Mouse (Mus musculus) cerebellum, adult 2 months (tissue): Measurements from ENCODE around the gene Olfr889.

Source experiments
- CTCF ChIP-seq: fragments of 200-500 bp; IDR thresholded peaks from 2 replicates; pipeline ENCODE4 v1.5.1; 2011; ENCODE audit warnings: low read depth, mild to moderate bottlenecking, control low read depth, low read length, moderate library complexity, borderline replicate concordance; ENCODE audit not compliant: insufficient read depth
- POLR2A ChIP-seq: fragments of 200-500 bp; IDR thresholded peaks from 2 replicates; pipeline ENCODE4 v1.6.1; 2011; ENCODE audit warnings: low read length, control low read depth, borderline replicate concordance; ENCODE audit not compliant: insufficient read depth

DNA sequence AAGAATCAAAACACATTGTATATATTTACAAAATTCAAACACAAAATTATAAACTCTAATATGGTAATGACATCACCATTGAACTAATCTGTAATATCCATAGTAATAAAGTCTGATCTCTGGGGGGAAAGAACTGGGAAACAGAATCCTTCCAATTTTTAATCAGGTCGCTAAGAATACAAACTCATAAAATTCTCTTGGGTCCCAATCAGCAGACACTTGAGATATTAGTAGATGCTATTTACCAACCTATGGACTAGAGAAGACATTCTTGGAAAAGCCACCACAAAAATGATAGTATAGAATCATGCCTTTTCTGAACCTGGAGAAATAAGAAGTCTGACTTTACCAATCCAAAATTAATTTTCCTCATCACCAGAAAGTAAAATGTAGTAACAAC lies 7.2 kb upstream of the Olfr889 start, which contains the start of gene Olfr888:
- TF ChIP-seq CTCF (no peak), POLR2A (no peak)
